Mouse (Mus musculus): Measurements from ENCODE around the gene Anpep.

DNA sequence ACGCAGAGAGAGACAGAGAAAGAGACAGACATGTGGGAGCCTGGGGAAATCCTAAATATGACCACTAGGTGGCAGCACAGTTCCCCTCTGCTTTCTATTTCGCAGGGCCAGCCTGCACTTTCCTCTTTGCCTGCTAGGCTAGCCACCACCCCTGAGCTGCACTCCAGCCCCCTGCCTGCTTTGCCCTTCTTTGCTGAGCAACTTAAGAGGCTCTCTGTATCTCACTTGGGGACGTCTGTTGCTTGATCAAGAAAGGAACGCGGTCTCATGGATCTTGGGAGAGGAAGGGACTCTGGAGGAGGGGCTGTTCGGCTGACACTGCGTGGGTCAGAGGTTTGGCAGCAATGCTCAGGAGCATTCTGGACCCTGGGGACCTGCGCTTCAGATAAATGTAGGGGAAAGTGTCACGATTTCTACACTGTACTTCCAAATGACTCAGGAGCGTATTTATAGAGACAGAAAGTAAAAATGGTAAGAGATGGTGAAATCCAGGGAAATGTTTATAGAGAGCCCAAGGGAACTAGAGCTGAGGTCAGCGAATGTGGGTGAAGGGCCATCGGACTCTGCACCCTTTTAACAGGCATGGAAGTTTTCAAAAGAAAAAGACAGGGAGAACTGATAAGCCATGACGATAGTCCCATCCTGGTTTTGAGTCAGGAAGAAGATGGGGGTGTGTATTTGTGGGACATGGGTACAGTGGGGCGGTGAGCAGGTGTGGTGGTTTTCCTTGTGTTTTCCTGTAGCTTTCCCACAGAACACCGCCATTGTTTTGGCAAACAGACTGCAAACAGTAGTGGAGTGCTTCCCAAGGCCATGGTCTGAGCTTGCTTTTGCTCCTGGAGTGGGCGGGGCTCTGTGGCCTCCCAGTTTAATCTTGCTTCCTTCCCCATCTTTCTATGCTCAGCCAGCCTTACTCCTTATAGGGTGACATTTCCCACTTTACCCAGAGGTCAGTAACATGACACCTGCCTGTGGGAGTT, 79.9 kb downstream of the Anpep start:
- TF ChIP-seq POLR2A (IDR thresholded peaks at IDR 0.05; ENCODE audit: extremely low read depth, insufficient read depth, low read length) (no peak), CTCF (IDR thresholded peaks at IDR 0.05; ENCODE audit: extremely low read depth, insufficient read depth, low read length) (peak; percentile 84)

All from cortical plate, adult 2 months (tissue).